Mouse (Mus musculus) kidney, embryonic 15.5 days (tissue): Measurements from ENCODE around the gene Bsdc1. TPM values are rescaled to one million over a fixed set of nuclear protein-coding genes. Genes with fewer than 3 reads are reported as not detected.
"Not testable (repeated sequence)": the region's sequence is repeated elsewhere in the genome, so short reads cannot be mapped to it uniquely, and the experiment has no call there.

Experiments used
- ATAC-seq: fragments of 200-750 bp; cut with Nextera tagmentation; replicated peaks from 2 replicates; pipeline ENCODE4 v1.8.0; 2017; ENCODE audit warnings: moderate TSS enrichment; ENCODE audit not compliant: low FRiP score
- H3K27ac ChIP-seq: fragments of 300-500 bp; sonication (generic); 2 replicates; pipeline ENCODE4 v1.5.1; 2015; ENCODE audit warnings: mild to moderate bottlenecking, inconsistent platforms
- H3K27me3 ChIP-seq: fragments of 300-500 bp; sonication (generic); 2 replicates; pipeline ENCODE4 v1.6.1; 2015; ENCODE audit warnings: inconsistent platforms
- H3K36me3 ChIP-seq: fragments of 300-500 bp; sonication (generic); 2 replicates; pipeline ENCODE4 v1.6.1; 2015; ENCODE audit warnings: inconsistent platforms
- H3K4me1 ChIP-seq: fragments of 300-500 bp; sonication (generic); 2 replicates; pipeline ENCODE4 v1.6.1; 2015; ENCODE audit warnings: inconsistent platforms
- H3K4me2 ChIP-seq: fragments of 300-500 bp; sonication (generic); 2 replicates; pipeline ENCODE4 v1.6.1; 2015; ENCODE audit warnings: moderate library complexity, mild to moderate bottlenecking, inconsistent platforms
- H3K4me3 ChIP-seq: fragments of 300-500 bp; sonication (generic); replicated peaks from 2 replicates; pipeline ENCODE4 v1.5.1; 2015; ENCODE audit warnings: mild to moderate bottlenecking, inconsistent platforms
- H3K9ac ChIP-seq: fragments of 300-500 bp; sonication (generic); 2 replicates; pipeline ENCODE4 v1.6.1; 2015; ENCODE audit warnings: mild to moderate bottlenecking, inconsistent platforms
- H3K9me3 ChIP-seq: fragments of 300-500 bp; sonication (generic); replicated peaks from 2 replicates; pipeline ENCODE4 v1.6.1; 2016; ENCODE audit warnings: inconsistent platforms
- WGBS: fragments of 180-500 bp; shearing (Covaris S2); methylation state at CpG from one replicate; pipeline ENCODE4 v1.1.7; 2015; ENCODE audit warnings: mixed read lengths; 5-methylcytosine and 5-hydroxymethylcytosine counted together
- polyA plus RNA-seq: library from polyadenylated mRNA; unstranded; fragments of >200 nt; fragmentation: Nextera tagmentation; extraction: Ambion mirVana; gene quantifications from 2 replicates; pipeline ENCODE4 v1.2.1, GENCODE M21; 2015

Gene Bsdc1
- polyA plus RNA-seq, 1 experiment from 2014 or later, result 28.8 TPM

- no peak overlapping the region for H3K9ac ChIP-seq
- peaks cover 97% of the 10 kb centered on the region for H3K36me3 ChIP-seq
- H3K4me3 ChIP-seq, result no peak overlapping the region
- H3K4me2 ChIP-seq, result no peak overlapping the region
- H3K4me1 ChIP-seq, result no peaks in the 10 kb centered on the region
- WGBS, result 94% methylated on average over 5 of the region's 5 CpGs
- H3K27ac ChIP-seq, result no peak overlapping the region
- no peak for ATAC-seq
- no peaks in the 10 kb centered on the region for H3K9me3 ChIP-seq
- no peaks in the 10 kb centered on the region for H3K27me3 ChIP-seq
These were observed 64.0 kb downstream of the Bsdc1 start for GRCm38 (mm10) chr4:129525338-129525737.

- H3K4me3 ChIP-seq, result no peak overlapping the region
- ATAC-seq, result no peak
- no peak overlapping the region for H3K4me2 ChIP-seq
- H3K27me3 ChIP-seq, result no peaks in the 10 kb centered on the region
- WGBS, result 62% methylated on average over 3 of the region's 3 CpGs
- H3K27ac ChIP-seq, result no peak overlapping the region
- peaks cover 97% of the 10 kb centered on the region for H3K36me3 ChIP-seq
- H3K9me3 ChIP-seq, result no peaks in the 10 kb centered on the region
- no peaks in the 10 kb centered on the region for H3K4me1 ChIP-seq
- no peak overlapping the region for H3K9ac ChIP-seq
These were observed 64.5 kb downstream of the Bsdc1 start for GRCm38 (mm10) chr4:129525889-129526288.

- not testable (repeated sequence) for ATAC-seq, H3K4me1 ChIP-seq, H3K9me3 ChIP-seq, H3K4me2 ChIP-seq, H3K9ac ChIP-seq, H3K27ac ChIP-seq, H3K27me3 ChIP-seq, H3K4me3 ChIP-seq
- H3K36me3 ChIP-seq, result peaks cover 95% of the 10 kb centered on the region
- 93% methylated on average over 6 of the region's 6 CpGs for WGBS
These were observed 67.5 kb downstream of the Bsdc1 start for GRCm38 (mm10) chr4:129528901-129529300.

Other genes with a start within 250 kb of the Bsdc1 start
- gene C77080, start 200.2 kb upstream of the Bsdc1 start, polyA plus RNA-seq, result 8.3 and 9.1 TPM in 2 replicates
- gene Sync, start 174.0 kb upstream of the Bsdc1 start, polyA plus RNA-seq, result 1.1 and 1.6 TPM in 2 replicates
- 430 and 490 TPM in 2 replicates for gene Rbbp4, start 126.2 kb upstream of the Bsdc1 start, polyA plus RNA-seq
- gene Zbtb8os, start 125.9 kb upstream of the Bsdc1 start, polyA plus RNA-seq, result 46.9 and 47.5 TPM in 2 replicates
- 15.7 and 18.0 TPM in 2 replicates for gene Zbtb8a, start 83.5 kb upstream of the Bsdc1 start, polyA plus RNA-seq
- gene Zbtb8b, start 20.7 kb upstream of the Bsdc1 start, polyA plus RNA-seq, result 4.1 and 4.9 TPM in 2 replicates
- not detected in 2 replicates for gene Tssk3, start 29.4 kb downstream of the Bsdc1 start, polyA plus RNA-seq
- not detected in 2 replicates for gene Fam229a, start 29.6 kb downstream of the Bsdc1 start, polyA plus RNA-seq
- gene Marcksl1, start 52.0 kb downstream of the Bsdc1 start, polyA plus RNA-seq, result 881 and 886 TPM in 2 replicates
- 264 and 274 TPM in 2 replicates for gene Hdac1, start 81.1 kb downstream of the Bsdc1 start, polyA plus RNA-seq
- gene Lck, start 112.1 kb downstream of the Bsdc1 start, polyA plus RNA-seq, result 11.3 and 11.4 TPM in 2 replicates
- gene Fam167b, start 117.0 kb downstream of the Bsdc1 start, polyA plus RNA-seq, result 27.8 and 29.1 TPM in 2 replicates
- gene Eif3i, start 139.1 kb downstream of the Bsdc1 start, polyA plus RNA-seq, result 287 and 288 TPM in 2 replicates
- 209 and 215 TPM in 2 replicates for gene Tmem234, start 139.1 kb downstream of the Bsdc1 start, polyA plus RNA-seq
- gene Dcdc2b, start 152.7 kb downstream of the Bsdc1 start, polyA plus RNA-seq, result 2.1 and 2.4 TPM in 2 replicates
- 29.4 TPM in 2 replicates for gene Iqcc, start 157.5 kb downstream of the Bsdc1 start, polyA plus RNA-seq
- gene Ccdc28b, start 162.4 kb downstream of the Bsdc1 start, polyA plus RNA-seq, result 52.4 and 65.7 TPM in 2 replicates
- gene Txlna, start 179.5 kb downstream of the Bsdc1 start, polyA plus RNA-seq, result 82.1 and 84.4 TPM in 2 replicates
- gene Kpna6, start 211.2 kb downstream of the Bsdc1 start, polyA plus RNA-seq, result 18.6 and 18.7 TPM in 2 replicates
- 20.2 and 21.6 TPM in 2 replicates for gene Tmem39b, start 235.3 kb downstream of the Bsdc1 start, polyA plus RNA-seq